Mouse (Mus musculus) stomach, postnatal 0 days (tissue): ENCODE measurements around the gene Soga3.

ENCODE experiments used
- CTCF ChIP-seq: IDR thresholded peaks from 2 replicates; pipeline ENCODE4 v1.5.1; 2016; ENCODE audit warnings: antibody characterized with exemption, low read depth, mild to moderate bottlenecking, moderate library complexity
- EP300 ChIP-seq: optimal IDR thresholded peaks from 2 replicates; pipeline ENCODE3; 2016; ENCODE audit warnings: antibody characterized with exemption

- TF ChIP-seq CTCF (no peak), EP300 (no peak)
These were observed 81.7 kb downstream of the Soga3 start for GRCm38 (mm10) chr10:29225329-29225728.
